Mouse (Mus musculus) bone marrow, adult 2 months (tissue): ENCODE results near the gene Mpdu1. TPM values are rescaled to one million over a fixed set of nuclear protein-coding genes. Genes with fewer than 3 reads are reported as not detected.
A peak's percentile ranks its signal among the peaks of the same experiment; 100 is the strongest.
"Not testable (repeated sequence)": the region's sequence is repeated elsewhere in the genome, so short reads cannot be mapped to it uniquely, and the experiment has no call there.

ENCODE experiments used
- H3K27ac ChIP-seq: fragments of 200-500 bp; 2 replicates; pipeline ENCODE4 v1.5.1; 2012; ENCODE audit warnings: low read depth, mild to moderate bottlenecking, control low read depth, inconsistent platforms, low read length; ENCODE audit not compliant: control insufficient read depth, poor library complexity, insufficient read depth
- H3K4me1 ChIP-seq: fragments of 200-500 bp; 2 replicates; pipeline ENCODE4 v1.6.1; 2011; ENCODE audit warnings: low read length; ENCODE audit not compliant: control insufficient read depth, insufficient read depth
- H3K4me3 ChIP-seq: fragments of 200-500 bp; replicated peaks from 2 replicates; pipeline ENCODE3; 2011; ENCODE audit warnings: mild to moderate bottlenecking, low read depth, low read length, control low read depth; ENCODE audit not compliant: control insufficient read depth
- CTCF ChIP-seq: fragments of 200-500 bp; IDR thresholded peaks from 2 replicates; pipeline ENCODE4 v1.5.1; 2011; ENCODE audit warnings: low read length, control low read depth; ENCODE audit not compliant: control insufficient read depth, insufficient read depth
- POLR2A ChIP-seq: fragments of 200-500 bp; IDR thresholded peaks from 2 replicates; pipeline ENCODE4 v1.6.1; 2011; ENCODE audit warnings: low read depth, mild to moderate bottlenecking, control low read depth, low read length, borderline replicate concordance; ENCODE audit not compliant: control insufficient read depth
- WGBS: fragments of 180-500 bp; shearing (Covaris S2); methylation state at CpG from one replicate; pipeline ENCODE4 v1.1.7; 2018; 5-methylcytosine and 5-hydroxymethylcytosine counted together
- polyA plus RNA-seq: library from polyadenylated mRNA; stranded (reverse); fragments of >200 nt; gene quantifications from 2 replicates; pipeline ENCODE4 v1.2.4, GENCODE M21; 2011; ENCODE audit warnings: low replicate concordance; ENCODE audit not compliant: missing spikeins, insufficient read depth, insufficient read length

Gene Mpdu1
- polyA plus RNA-seq, 1 experiment = 109 TPM

- TF ChIP-seq CTCF = peak; percentile 19
- no peak for TF ChIP-seq POLR2A
- no peak overlapping the region for H3K27ac ChIP-seq
- WGBS = 51% methylated on average over 1 of the region's 1 CpGs
- peaks cover 1% of the 10 kb centered on the region; the same call in 1 of the 2 replicates for H3K4me1 ChIP-seq
- H3K4me3 ChIP-seq = no peak overlapping the region
Observed at GRCm38 (mm10) chr11:69629802-69630201, 32.6 kb downstream of the Mpdu1 start.

GRCm38 (mm10) chr11:69628286-69628685 is 34.2 kb downstream of the Mpdu1 start:
- WGBS = 38% methylated on average over 6 of the region's 6 CpGs
- Histone ChIP-seq H3K4me1 (no peaks in the 10 kb centered on the region), H3K27ac (no peak overlapping the region), H3K4me3 (no peak overlapping the region)
- TF ChIP-seq CTCF (peak; percentile 99), POLR2A (no peak)

- H3K4me3 ChIP-seq, H3K27ac ChIP-seq, H3K4me1 ChIP-seq: not testable (repeated sequence)
- WGBS = 71% methylated on average over 2 of the region's 2 CpGs
Observed at GRCm38 (mm10) chr11:69624339-69624738, 38.1 kb downstream of the Mpdu1 start.

GRCm38 (mm10) chr11:69623006-69623405 is 39.4 kb downstream of the Mpdu1 start:
- TF ChIP-seq CTCF (no peak), POLR2A (no peak)
- 77% methylated on average over 4 of the region's 4 CpGs for WGBS
- H3K4me1 ChIP-seq = no peaks in the 10 kb centered on the region
- H3K27ac ChIP-seq = no peak overlapping the region
- no peak overlapping the region for H3K4me3 ChIP-seq

- Histone ChIP-seq H3K4me1 (no peaks in the 10 kb centered on the region), H3K27ac (no peak overlapping the region), H3K4me3 (no peak overlapping the region)
- WGBS = 57% methylated on average over 6 of the region's 6 CpGs
- no peak for TF ChIP-seq CTCF
- TF ChIP-seq POLR2A = no peak
Observed at GRCm38 (mm10) chr11:69622406-69622805, 40.0 kb downstream of the Mpdu1 start.

GRCm38 (mm10) chr11:69621571-69622268 is 40.7 kb downstream of the Mpdu1 start, which contains the start of gene Sat2:
Sat2 (plus strand) TSS chr11:69622024.
- H3K27ac ChIP-seq = no peak within 1 kb of the TSS
- 12% methylated on average over 20 of the region's 20 CpGs for WGBS
- peak within 1 kb of the TSS; percentile 24 for H3K4me3 ChIP-seq
- no peaks in the 10 kb centered on the region for H3K4me1 ChIP-seq
- TF ChIP-seq CTCF = no peak

GRCm38 (mm10) chr11:69620394-69621081 is 41.9 kb downstream of the Mpdu1 start:
- Histone ChIP-seq H3K27ac (no peak overlapping the region), H3K4me1 (no peaks in the 10 kb centered on the region)
- TF ChIP-seq CTCF (no peak), POLR2A (no peak)

GRCm38 (mm10) chr11:69617805-69618204 is 44.6 kb downstream of the Mpdu1 start, which contains the start of gene Shbg:
Shbg (minus strand) TSS chr11:69617905.
- H3K4me3 ChIP-seq = no peak within 1 kb of the TSS
- 70% methylated on average over 5 of the region's 5 CpGs for WGBS
- peaks cover 2% of the 10 kb centered on the region; the same call in 1 of the 2 replicates for H3K4me1 ChIP-seq
- no peak within 1 kb of the TSS for H3K27ac ChIP-seq
- TF ChIP-seq CTCF = no peak
- no peak for TF ChIP-seq POLR2A

More at GRCm38 (mm10) chr11:69620394-69621081, 41.9 kb downstream of the Mpdu1 start:
- no peak overlapping the region for H3K4me3 ChIP-seq
- WGBS = 63% methylated on average over 7 of the region's 7 CpGs
